Mouse (Mus musculus): ENCODE results near the gene L2hgdh. TPM values are rescaled to one million over a fixed set of nuclear protein-coding genes. Genes with fewer than 3 reads are reported as not detected.

The L2hgdh gene
- total and polyA plus RNA-seq, 3 experiments = 2.2 to 21.2 (median 10.1) TPM

DNA sequence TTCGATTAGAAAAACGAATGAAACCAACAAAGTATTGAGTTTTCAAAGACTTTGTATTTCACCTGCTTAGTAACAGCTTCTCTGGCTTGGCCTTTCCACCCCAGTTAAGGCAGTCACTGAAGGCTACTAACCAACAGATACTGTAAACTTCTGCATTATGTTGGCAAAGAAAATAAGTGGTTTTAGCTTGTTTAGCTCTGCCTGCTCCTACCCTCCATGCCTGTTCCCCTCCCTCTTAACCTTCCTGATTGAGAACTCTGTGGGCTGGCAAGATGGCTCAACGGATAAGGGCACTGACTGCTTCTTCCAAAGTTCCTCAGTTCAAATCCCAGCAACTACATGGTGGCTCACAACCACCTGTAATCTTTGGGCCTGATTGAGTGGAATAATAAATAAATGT is 9.2 kb upstream of the L2hgdh start:
- TF ChIP-seq GATA1 (IDR thresholded peaks at IDR 0.05; ENCODE audit: borderline replicate concordance, low read length) = no peak
- TF ChIP-seq GATA2 (IDR thresholded peaks at IDR 0.05; ENCODE audit: borderline replicate concordance, low read depth, low read length) = no peak
- no peak for TF ChIP-seq TAL1 (conservative IDR thresholded peaks at IDR 0.05; ENCODE audit: low read depth, low read length)
- TF ChIP-seq POLR2AphosphoS5 (IDR thresholded peaks at IDR 0.05; ENCODE audit: insufficient replicate concordance, low read depth, low read length) = no peak
- no peak for TF ChIP-seq CTCF (IDR thresholded peaks at IDR 0.05; ENCODE audit: low read depth, low read length)
- no peak for DNase-seq (ENCODE audit: low spot score)
- peaks cover 23% of the 10 kb centered on the region for H3K36me3 ChIP-seq (replicated peaks)
- no peak overlapping the region for H3K4me3 ChIP-seq (ENCODE audit: low read depth, low read length)
- ATAC-seq (ENCODE audit: extremely low read depth, insufficient number of reproducible peaks, low FRiP score, poor library complexity, severe bottlenecking) = no peak
- peaks cover 12% of the 10 kb centered on the region for H3K4me1 ChIP-seq (ENCODE audit: insufficient read depth, low read depth, low read length)
- H3K9me3 ChIP-seq (replicated peaks) = no peaks in the 10 kb centered on the region
- H3K27me3 ChIP-seq (ENCODE audit: insufficient read depth, low read length) = no peaks in the 10 kb centered on the region

DNA sequence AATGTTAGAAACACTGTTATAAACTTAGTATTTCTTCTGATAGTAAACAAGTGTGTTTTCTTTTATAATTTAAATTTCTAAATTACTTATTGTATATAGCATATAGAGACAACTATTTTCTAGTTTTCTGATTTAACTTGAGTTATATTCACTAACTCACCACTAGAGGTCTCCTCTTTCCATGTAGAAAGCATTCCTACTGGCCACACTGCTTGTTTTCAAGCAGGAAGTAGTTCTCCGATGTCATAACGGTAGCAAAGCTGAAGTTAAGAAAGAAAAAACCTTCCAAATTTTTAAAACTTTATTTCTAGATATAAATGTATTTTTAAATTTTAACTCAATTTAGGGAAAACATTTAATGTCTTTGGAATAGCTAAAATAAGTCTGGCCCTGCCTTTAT is 8.8 kb upstream of the L2hgdh start:
- TF ChIP-seq GATA2 (IDR thresholded peaks at IDR 0.05; ENCODE audit: borderline replicate concordance, low read depth, low read length) (no peak), CTCF (IDR thresholded peaks at IDR 0.05; ENCODE audit: low read depth, low read length) (no peak), GATA1 (IDR thresholded peaks at IDR 0.05; ENCODE audit: borderline replicate concordance, low read length) (no peak), TAL1 (conservative IDR thresholded peaks at IDR 0.05; ENCODE audit: low read depth, low read length) (no peak), POLR2AphosphoS5 (IDR thresholded peaks at IDR 0.05; ENCODE audit: insufficient replicate concordance, low read depth, low read length) (no peak)
- Histone ChIP-seq H3K9me3 (replicated peaks) (no peaks in the 10 kb centered on the region), H3K4me1 (ENCODE audit: insufficient read depth, low read depth, low read length) (peaks cover 12% of the 10 kb centered on the region), H3K4me3 (ENCODE audit: low read depth, low read length) (no peak overlapping the region), H3K27me3 (ENCODE audit: insufficient read depth, low read length) (no peaks in the 10 kb centered on the region), H3K36me3 (replicated peaks) (peaks cover 26% of the 10 kb centered on the region)
- DNase-seq (ENCODE audit: low spot score) (peak; percentile 55), ATAC-seq (ENCODE audit: extremely low read depth, insufficient number of reproducible peaks, low FRiP score, poor library complexity, severe bottlenecking) (peak; percentile 75)

DNA sequence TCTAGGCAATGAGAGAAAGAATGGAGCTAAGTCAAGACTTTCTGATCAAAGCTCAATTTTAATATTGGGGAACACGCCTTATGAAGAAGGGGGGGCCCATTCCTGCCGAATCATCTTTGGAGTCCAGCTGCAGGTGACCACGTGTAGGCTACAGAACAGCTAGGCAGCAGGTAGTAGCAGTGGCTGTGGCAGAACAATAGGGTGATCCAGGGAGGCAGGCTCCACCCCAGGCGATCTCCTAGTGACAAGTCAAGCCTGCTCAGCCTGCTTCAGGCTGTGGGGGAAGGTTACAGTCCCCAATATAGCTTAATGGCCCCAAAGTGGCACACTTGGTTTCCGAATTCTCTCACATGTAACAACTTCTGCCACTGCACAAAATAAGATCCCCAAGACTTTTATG is 7.5 kb upstream of the L2hgdh start:
- Histone ChIP-seq H3K27me3 (ENCODE audit: insufficient read depth, low read length) (no peaks in the 10 kb centered on the region), H3K4me3 (ENCODE audit: low read depth, low read length) (no peak overlapping the region), H3K4me1 (ENCODE audit: insufficient read depth, low read depth, low read length) (peaks cover 12% of the 10 kb centered on the region), H3K9me3 (replicated peaks) (no peaks in the 10 kb centered on the region), H3K36me3 (replicated peaks) (peaks cover 35% of the 10 kb centered on the region)
- TF ChIP-seq CTCF (IDR thresholded peaks at IDR 0.05; ENCODE audit: low read depth, low read length) (no peak), TAL1 (conservative IDR thresholded peaks at IDR 0.05; ENCODE audit: low read depth, low read length) (no peak), GATA2 (IDR thresholded peaks at IDR 0.05; ENCODE audit: borderline replicate concordance, low read depth, low read length) (no peak), GATA1 (IDR thresholded peaks at IDR 0.05; ENCODE audit: borderline replicate concordance, low read length) (no peak), POLR2AphosphoS5 (IDR thresholded peaks at IDR 0.05; ENCODE audit: insufficient replicate concordance, low read depth, low read length) (no peak)
- ATAC-seq (ENCODE audit: extremely low read depth, insufficient number of reproducible peaks, low FRiP score, poor library complexity, severe bottlenecking) = no peak
- DNase-seq (ENCODE audit: low spot score) = no peak

DNA sequence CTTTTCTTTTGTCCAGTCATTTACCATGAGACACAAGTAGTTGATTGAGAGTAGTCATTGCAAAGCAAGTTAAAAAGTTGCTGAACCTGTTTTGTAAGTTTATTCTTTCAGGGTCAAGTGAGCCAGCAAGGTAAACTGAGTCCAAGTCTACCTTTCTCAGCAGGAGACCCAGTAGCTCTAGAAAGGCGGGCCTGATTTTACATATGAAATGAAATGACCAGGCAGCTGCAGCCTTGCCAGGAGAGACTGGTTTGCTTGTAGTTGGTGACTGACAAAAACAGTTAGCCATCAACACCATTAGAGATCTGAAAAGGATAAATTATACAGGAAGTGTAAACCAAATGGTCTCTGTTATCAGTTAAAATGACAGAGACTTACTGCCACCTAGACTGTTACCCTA is 5.6 kb upstream of the L2hgdh start:
- no peak for TF ChIP-seq GATA2 (IDR thresholded peaks at IDR 0.05; ENCODE audit: borderline replicate concordance, low read depth, low read length)
- no peak for TF ChIP-seq TAL1 (conservative IDR thresholded peaks at IDR 0.05; ENCODE audit: low read depth, low read length)
- TF ChIP-seq POLR2AphosphoS5 (IDR thresholded peaks at IDR 0.05; ENCODE audit: insufficient replicate concordance, low read depth, low read length) = no peak
- TF ChIP-seq GATA1 (IDR thresholded peaks at IDR 0.05; ENCODE audit: borderline replicate concordance, low read length) = no peak
- no peak for TF ChIP-seq CTCF (IDR thresholded peaks at IDR 0.05; ENCODE audit: low read depth, low read length)
- ATAC-seq (ENCODE audit: extremely low read depth, insufficient number of reproducible peaks, low FRiP score, poor library complexity, severe bottlenecking) (no peak), DNase-seq (ENCODE audit: low spot score) (no peak)
- no peaks in the 10 kb centered on the region for H3K9me3 ChIP-seq (replicated peaks)
- peaks cover 37% of the 10 kb centered on the region for H3K36me3 ChIP-seq (replicated peaks)
- H3K27me3 ChIP-seq (ENCODE audit: insufficient read depth, low read length) = no peaks in the 10 kb centered on the region
- no peak overlapping the region for H3K4me3 ChIP-seq (ENCODE audit: low read depth, low read length)
- peaks cover 20% of the 10 kb centered on the region for H3K4me1 ChIP-seq (ENCODE audit: insufficient read depth, low read depth, low read length)

DNA sequence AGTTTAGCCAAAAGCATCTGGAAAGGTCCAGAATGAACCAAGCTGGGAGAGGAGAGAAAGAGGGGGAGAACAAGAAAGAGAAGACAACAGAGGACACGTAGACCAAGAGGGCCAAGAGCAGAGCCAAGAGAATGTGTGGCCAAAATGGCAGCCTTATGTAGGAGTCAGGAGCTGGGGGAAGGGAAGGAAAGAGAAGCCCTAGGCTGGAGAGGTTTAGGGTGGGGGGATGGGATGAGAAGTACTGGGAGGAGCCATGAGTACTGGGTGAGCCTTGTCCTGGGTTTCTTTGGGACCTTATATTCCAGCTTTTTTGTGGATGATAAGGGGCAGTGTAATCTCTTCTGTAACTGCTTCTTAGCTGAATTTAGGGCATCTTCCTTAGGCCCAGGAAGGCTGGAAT is 4.6 kb upstream of the L2hgdh start:
- no peak for ATAC-seq (ENCODE audit: extremely low read depth, insufficient number of reproducible peaks, low FRiP score, poor library complexity, severe bottlenecking)
- DNase-seq (ENCODE audit: low spot score) = no peak
- no peaks in the 10 kb centered on the region for H3K9me3 ChIP-seq (replicated peaks)
- TF ChIP-seq GATA2 (IDR thresholded peaks at IDR 0.05; ENCODE audit: borderline replicate concordance, low read depth, low read length) = no peak
- TF ChIP-seq GATA1 (IDR thresholded peaks at IDR 0.05; ENCODE audit: borderline replicate concordance, low read length) = no peak
- TF ChIP-seq POLR2AphosphoS5 (IDR thresholded peaks at IDR 0.05; ENCODE audit: insufficient replicate concordance, low read depth, low read length) = no peak
- no peak for TF ChIP-seq TAL1 (conservative IDR thresholded peaks at IDR 0.05; ENCODE audit: low read depth, low read length)
- no peak for TF ChIP-seq CTCF (IDR thresholded peaks at IDR 0.05; ENCODE audit: low read depth, low read length)
- H3K36me3 ChIP-seq (replicated peaks) = peaks cover 32% of the 10 kb centered on the region
- H3K27me3 ChIP-seq (ENCODE audit: insufficient read depth, low read length) = no peaks in the 10 kb centered on the region
- no peak overlapping the region for H3K4me3 ChIP-seq (ENCODE audit: low read depth, low read length)
- H3K4me1 ChIP-seq (ENCODE audit: insufficient read depth, low read depth, low read length) = peaks cover 26% of the 10 kb centered on the region

DNA sequence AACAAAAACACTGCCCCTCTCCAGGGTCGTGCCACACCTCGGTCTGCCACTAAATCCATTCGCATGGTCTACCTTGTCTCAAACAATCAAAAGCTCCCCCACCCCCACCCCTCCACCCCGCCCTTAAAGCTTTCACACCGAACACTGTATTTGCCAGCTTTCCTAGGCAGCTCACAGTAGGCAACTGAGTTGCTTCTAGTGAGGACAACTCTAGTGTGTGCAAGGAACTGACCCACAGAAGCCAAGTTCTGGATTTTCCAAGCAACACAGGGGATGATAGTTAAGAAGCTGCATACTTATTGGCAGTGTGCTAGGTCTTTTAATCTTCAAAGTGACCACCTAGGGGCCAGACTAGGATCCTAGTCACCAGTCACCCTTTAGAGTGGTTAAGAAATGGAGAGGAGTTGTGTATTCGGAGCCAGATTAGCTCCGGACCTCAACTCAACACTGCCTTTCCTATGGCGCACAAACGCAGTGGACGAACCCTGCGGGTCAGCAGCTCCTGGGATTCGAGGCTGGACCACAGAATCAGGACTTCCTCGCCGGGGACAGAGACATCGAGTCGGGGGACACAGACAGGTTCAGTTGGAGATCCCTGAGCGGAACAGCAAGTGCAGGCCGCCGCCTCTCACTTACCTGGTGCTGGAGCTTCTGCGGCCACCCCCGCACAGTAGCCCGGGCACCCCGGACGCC is 509 bp downstream of the L2hgdh start:
- no peaks in the 10 kb centered on the region for H3K27me3 ChIP-seq (ENCODE audit: insufficient read depth, low read length)
- ATAC-seq (ENCODE audit: extremely low read depth, insufficient number of reproducible peaks, low FRiP score, poor library complexity, severe bottlenecking) = no peak
- peak; percentile 25 for DNase-seq (ENCODE audit: low spot score)
- peaks cover 41% of the 10 kb centered on the region for H3K36me3 ChIP-seq (replicated peaks)
- peaks cover 9% of the 10 kb centered on the region for H3K9me3 ChIP-seq (replicated peaks)
- H3K4me3 ChIP-seq (ENCODE audit: low read depth, low read length) = peak overlapping the region; percentile 81
- TF ChIP-seq CTCF (IDR thresholded peaks at IDR 0.05; ENCODE audit: low read depth, low read length) (no peak), GATA1 (IDR thresholded peaks at IDR 0.05; ENCODE audit: borderline replicate concordance, low read length) (no peak), POLR2AphosphoS5 (IDR thresholded peaks at IDR 0.05; ENCODE audit: insufficient replicate concordance, low read depth, low read length) (no peak), TAL1 (conservative IDR thresholded peaks at IDR 0.05; ENCODE audit: low read depth, low read length) (no peak), GATA2 (IDR thresholded peaks at IDR 0.05; ENCODE audit: borderline replicate concordance, low read depth, low read length) (no peak)
- H3K4me1 ChIP-seq (ENCODE audit: insufficient read depth, low read depth, low read length) = peaks cover 27% of the 10 kb centered on the region

Measured in G1E (cell line).